Mouse (Mus musculus): ENCODE measurements around the gene Gp5.
"Not testable (repeated sequence)": the region's sequence is repeated elsewhere in the genome, so short reads cannot be mapped to it uniquely, and the experiment has no call there.

Gene Gp5

GRCm38 (mm10) chr16:30310647-30311046, at the start of gene Gp5:
Gene Gp5 (minus strand): TSS chr16:30310779.
- no peak for DNase-seq

- DNase-seq, result not testable (repeated sequence)
Observed at GRCm38 (mm10) chr16:30353489-30353888, 42.9 kb upstream of the Gp5 start.

- DNase-seq, result peak; percentile 55
Observed at GRCm38 (mm10) chr16:30314236-30314635, 3.7 kb upstream of the Gp5 start.

GRCm38 (mm10) chr16:30310171-30310515, 436 bp downstream of the Gp5 start:
- no peak for DNase-seq

GRCm38 (mm10) chr16:30309395-30310170, 996 bp downstream of the Gp5 start:
- peak; percentile 53 for DNase-seq

GRCm38 (mm10) chr16:30308616-30309394, 1.8 kb downstream of the Gp5 start:
- DNase-seq, result peak; percentile 77

- DNase-seq, result peak; percentile 36
Observed at GRCm38 (mm10) chr16:30307961-30308615, 2.5 kb downstream of the Gp5 start.

GRCm38 (mm10) chr16:30307306-30307705, 3.3 kb downstream of the Gp5 start:
- no peak for DNase-seq

GRCm38 (mm10) chr16:30306102-30306501, 4.5 kb downstream of the Gp5 start:
- no peak for DNase-seq

- DNase-seq, result no peak
Observed at GRCm38 (mm10) chr16:30304236-30304635, 6.3 kb downstream of the Gp5 start.

- DNase-seq, result no peak
Observed at GRCm38 (mm10) chr16:30303411-30303810, 7.2 kb downstream of the Gp5 start.

GRCm38 (mm10) chr16:30302686-30303085, 7.9 kb downstream of the Gp5 start:
- DNase-seq, result no peak

GRCm38 (mm10) chr16:30299711-30300277, 10.8 kb downstream of the Gp5 start:
- DNase-seq, result no peak

- DNase-seq, result no peak
Observed at GRCm38 (mm10) chr16:30297450-30297849, 13.1 kb downstream of the Gp5 start.

- no peak for DNase-seq
Observed at GRCm38 (mm10) chr16:30296601-30297275, 13.8 kb downstream of the Gp5 start.

GRCm38 (mm10) chr16:30295106-30295505, 15.5 kb downstream of the Gp5 start:
- DNase-seq, result no peak

GRCm38 (mm10) chr16:30290436-30290835, 20.1 kb downstream of the Gp5 start:
- no peak for DNase-seq

GRCm38 (mm10) chr16:30285701-30286100, 24.9 kb downstream of the Gp5 start:
- peak; percentile 65 for DNase-seq

GRCm38 (mm10) chr16:30283743-30284337, 26.7 kb downstream of the Gp5 start:
- DNase-seq, result peak; percentile 81

- DNase-seq, result peak; percentile 71
Observed at GRCm38 (mm10) chr16:30282844-30283495, 27.6 kb downstream of the Gp5 start, which contains the start of gene Lrrc15. Gene Lrrc15 (minus strand): TSS chr16:30283256.

GRCm38 (mm10) chr16:30280676-30281297, 29.8 kb downstream of the Gp5 start:
- no peak for DNase-seq

Measured in embryo, embryonic 11 days (tissue).